Mouse (Mus musculus) cerebral cortex, adult 2 months (tissue): ENCODE results near the gene Gm43517.

Experiments
- WGBS: fragments of 180-500 bp; shearing (Covaris S2); methylation state at CpG from one replicate; pipeline ENCODE4 v1.1.7; 2018; 5-methylcytosine and 5-hydroxymethylcytosine counted together

Gm43517 gene

DNA sequence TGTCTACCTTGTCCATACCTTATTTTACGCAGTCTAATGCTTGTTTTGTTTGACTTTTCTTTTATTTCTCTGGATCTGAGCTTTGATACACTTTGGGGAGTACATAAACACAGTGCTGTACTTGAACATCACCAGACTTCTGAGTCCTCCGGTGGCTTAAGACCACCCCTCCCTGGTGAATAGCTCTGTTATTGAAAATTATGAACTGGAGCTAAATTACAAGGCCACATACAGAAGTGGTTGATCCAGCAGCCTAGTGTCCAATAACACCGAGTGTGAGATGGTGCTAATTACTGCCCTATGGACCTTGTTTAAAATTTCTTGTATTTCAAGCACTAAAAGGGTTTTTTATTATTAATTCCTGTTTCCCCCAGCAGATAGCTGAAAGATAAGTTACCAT, 33.0 kb downstream of the Gm43517 start:
- WGBS: 75% methylated on average over 3 of the region's 3 CpGs
